24 mouse cellular contexts compared by ENCODE assay signal in the genomic region with DNA sequence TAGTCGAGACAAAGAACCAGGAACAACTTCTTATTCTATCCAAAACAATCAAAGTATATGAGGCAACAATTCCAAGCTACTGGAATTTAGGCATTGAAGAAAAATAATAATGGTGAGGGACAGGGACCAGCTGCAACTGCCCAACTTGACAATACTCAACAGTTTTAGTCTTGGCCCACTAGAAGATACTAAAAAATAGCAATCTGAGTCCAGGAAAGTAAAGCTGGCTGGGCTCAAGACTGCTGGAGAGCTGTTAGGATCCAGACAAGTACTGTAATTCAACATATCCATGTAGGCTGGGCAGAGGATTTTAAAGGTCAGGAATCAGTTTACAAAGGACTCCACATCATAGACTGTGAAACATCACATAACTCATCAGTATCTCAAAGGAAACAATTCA.
A peak's percentile ranks its signal among the peaks of the same experiment; 100 is the strongest.
DNase-seq lines count a peak whose midpoint lies in the region; ATAC-seq and TF ChIP-seq lines count a peak whose summit lies in the region.
"Had no signal": no experiment of that assay in that cellular context is flagged by ENCODE, and none has a peak within 500 bp of the region (broad histone marks: within the 10 kb centered on the region; RNA-seq: fewer than 3 reads in every experiment).

No protein-coding gene starts in this region.

- intact Hi-C loops in heart, postnatal 25 days (cut with DNase I): no loop called here

- H3K27me3 ChIP-seq in heart, embryonic 15.5 days: no peaks in the 10 kb centered on the region
- no peaks in the 10 kb centered on the region for H3K27me3 ChIP-seq in lung, postnatal 0 days (replicated peaks; ENCODE audit: insufficient read depth, low read length)
- H3K27me3 ChIP-seq: embryonic facial prominence, embryonic 12.5 days; embryonic facial prominence, embryonic 15.5 days; hindbrain, embryonic 12.5 days; hindbrain, embryonic 15.5 days had no signal

- no peaks in the 10 kb centered on the region for H3K9me3 ChIP-seq in heart, embryonic 15.5 days (replicated peaks)
- H3K9me3 ChIP-seq in lung, postnatal 0 days (ENCODE audit: low read length): no peaks in the 10 kb centered on the region
- H3K9me3 ChIP-seq: embryonic facial prominence, embryonic 12.5 days; embryonic facial prominence, embryonic 15.5 days; heart, embryonic 10.5 days; hindbrain, embryonic 12.5 days; hindbrain, embryonic 15.5 days had no signal

- no peak overlapping the region for H3K4me3 ChIP-seq in heart, embryonic 15.5 days
- H3K4me3 ChIP-seq in lung, postnatal 0 days (ENCODE audit: low read depth, low read length): no peak overlapping the region
- H3K4me3 ChIP-seq: embryonic facial prominence, embryonic 12.5 days; embryonic facial prominence, embryonic 15.5 days; gastrocnemius, adult 2 months; heart, embryonic 10.5 days; hindbrain, embryonic 12.5 days; hindbrain, embryonic 15.5 days had no signal

- H3K36me3 ChIP-seq in heart, embryonic 15.5 days: peaks cover 16% of the 10 kb centered on the region; the same call in 1 of the 2 replicates
- H3K36me3 ChIP-seq in lung, postnatal 0 days (ENCODE audit: insufficient read depth, low read length): no peaks in the 10 kb centered on the region
- H3K36me3 ChIP-seq: embryonic facial prominence, embryonic 15.5 days; hindbrain, embryonic 12.5 days; hindbrain, embryonic 15.5 days had no signal

- TF ChIP-seq CTCF in lung, postnatal 0 days (IDR thresholded peaks at IDR 0.05): no peak

- H3K4me1 ChIP-seq in heart, embryonic 15.5 days (replicated peaks): peaks cover 14% of the 10 kb centered on the region
- peaks cover 4% of the 10 kb centered on the region; the same call in 1 of the 2 replicates for H3K4me1 ChIP-seq in lung, postnatal 0 days (ENCODE audit: insufficient read depth, low read depth, low read length)
- H3K4me1 ChIP-seq: embryonic facial prominence, embryonic 15.5 days; heart, embryonic 10.5 days had no signal

- DNase-seq in heart, postnatal 25 days (ENCODE audit: low spot score): no peak
- peak; percentile 11 to 15 for DNase-seq in kidney, postnatal 4 days
- no peak for DNase-seq in kidney, adult 11 months
- DNase-seq in lung, postnatal 0 days (ENCODE audit: low spot score): peak; percentile 59
- no peak for DNase-seq in lung, postnatal 4 days
- DNase-seq: adrenal gland, adult 2 months; adrenal gland, postnatal 14 days; cerebellum, adult 11 months; cerebellum, adult 2 months; cerebellum, adult 9-11 months; cerebellum, postnatal 25 days; forebrain, postnatal 0 days; gastrocnemius, adult 2 months; gastrocnemius, postnatal 14 days; heart, adult 18-20 months; heart, postnatal 14 days had no signal

- no peak for ATAC-seq in heart, embryonic 15.5 days (replicated peaks; ENCODE audit: insufficient number of reproducible peaks, insufficient read depth, low FRiP score, low read depth)
- peak; percentile 32; the same call in 1 of the 2 replicates for ATAC-seq in lung, postnatal 0 days
- ATAC-seq: CD4-positive, CD25-positive, alpha-beta regulatory T cell, adult 4 months; forebrain, embryonic 14.5 days; forebrain, postnatal 0 days had no signal

- WGBS in heart, embryonic 15.5 days: 66% methylated on average over 1 of the region's 1 CpGs
- WGBS in lung, postnatal 0 days: 45% methylated on average over 1 of the region's 1 CpGs

- H3K27ac ChIP-seq in heart, embryonic 15.5 days: peak overlapping the region; percentile 47
- H3K27ac ChIP-seq in lung, postnatal 0 days (ENCODE audit: low read length): no peak overlapping the region
- H3K27ac ChIP-seq: embryonic facial prominence, embryonic 12.5 days; embryonic facial prominence, embryonic 15.5 days; heart, embryonic 10.5 days; hindbrain, embryonic 12.5 days; hindbrain, embryonic 15.5 days had no signal

- no peak overlapping the region for H3K9ac ChIP-seq in heart, embryonic 15.5 days
- H3K9ac ChIP-seq in lung, postnatal 0 days (replicated peaks; ENCODE audit: low read depth): no peak overlapping the region
- H3K9ac ChIP-seq: embryonic facial prominence, embryonic 12.5 days; embryonic facial prominence, embryonic 15.5 days; forebrain, postnatal 0 days; hindbrain, embryonic 12.5 days; hindbrain, embryonic 15.5 days had no signal

- no peak overlapping the region for H3K4me2 ChIP-seq in heart, embryonic 15.5 days
- no peak overlapping the region for H3K4me2 ChIP-seq in lung, postnatal 0 days (replicated peaks; ENCODE audit: low read depth, low read length)
- H3K4me2 ChIP-seq: embryonic facial prominence, embryonic 12.5 days; embryonic facial prominence, embryonic 15.5 days; hindbrain, embryonic 12.5 days; hindbrain, embryonic 15.5 days had no signal

- TF ChIP-seq EP300 in lung, postnatal 0 days (IDR thresholded peaks at IDR 0.05): no peak

Comparison
In these comparisons a context has a peak if more than half of its experiments do, and no peak if none do; other contexts are left out.
1. DNase-seq: peak in kidney, postnatal 4 days (2 of 2) and lung, postnatal 0 days (single experiment); none in heart, postnatal 25 days (single experiment), kidney, adult 11 months (single experiment) and lung, postnatal 4 days (0 of 2).